Mouse (Mus musculus): ENCODE measurements around the gene Chpf.

GRCm38 (mm10) chr1:75442811-75443210, 36.3 kb downstream of the Chpf start:
- TF ChIP-seq MAX (IDR thresholded peaks at IDR 0.05; ENCODE audit: low read depth) (no peak), POLR2A (IDR thresholded peaks at IDR 0.05; ENCODE audit: insufficient read length, low read depth) (no peak), TCF12 (IDR thresholded peaks at IDR 0.05; ENCODE audit: insufficient read depth, poor library complexity, severe bottlenecking) (no peak), USF1 (IDR thresholded peaks at IDR 0.05; ENCODE audit: low read depth) (no peak), TCF3 (IDR thresholded peaks at IDR 0.05; ENCODE audit: insufficient read length, low read depth) (no peak), REST (IDR thresholded peaks at IDR 0.05; ENCODE audit: insufficient read depth, insufficient read length) (no peak), POLR2AphosphoS2 (IDR thresholded peaks at IDR 0.05; ENCODE audit: insufficient read length, low read depth) (no peak), MYOG (IDR thresholded peaks at IDR 0.05; ENCODE audit: control insufficient read depth in 1 of 3, insufficient read depth in 1 of 3, insufficient read length in 2 of 3, low read depth in 2 of 3) (no peak), MYOD1 (IDR thresholded peaks at IDR 0.05; ENCODE audit: control insufficient read depth in 1 of 3, insufficient read length in 2 of 3, low read depth in 2 of 3) (no peak)
